Mouse (Mus musculus) neural tube, embryonic 11.5 days (tissue): Measurements from ENCODE around the gene Lce1c. TPM values are rescaled to one million over a fixed set of nuclear protein-coding genes. Genes with fewer than 3 reads are reported as not detected.
"Not testable (repeated sequence)": the region's sequence is repeated elsewhere in the genome, so short reads cannot be mapped to it uniquely, and the experiment has no call there.

ENCODE experiments used
- ATAC-seq: fragments of 200-750 bp; cut with Nextera tagmentation; 2 replicates; pipeline ENCODE4 v1.8.0; 2017; ENCODE audit warnings: moderate number of reproducible peaks, mild to moderate bottlenecking, moderate TSS enrichment, moderate library complexity; ENCODE audit not compliant: insufficient read depth, low FRiP score, low TSS enrichment
- DNase-seq: peaks from one replicate; pipeline ENCODE4 v3.0.0-alpha.2; 2015; ENCODE audit warnings: low spot score
- H3K27ac ChIP-seq: fragments of 300-500 bp; sonication (generic); 2 replicates; pipeline ENCODE4 v1.5.1; 2014; ENCODE audit warnings: low read depth, mild to moderate bottlenecking, low read length
- H3K27me3 ChIP-seq: fragments of 300-500 bp; sonication (generic); 2 replicates; pipeline ENCODE4 v1.6.1; 2014; ENCODE audit warnings: mild to moderate bottlenecking, low read length, mixed read lengths; ENCODE audit not compliant: control insufficient read depth, insufficient read depth
- H3K36me3 ChIP-seq: fragments of 300-500 bp; sonication (generic); 2 replicates; pipeline ENCODE4 v1.6.1; 2014; ENCODE audit warnings: mild to moderate bottlenecking, low read length, moderate library complexity, mixed read lengths; ENCODE audit not compliant: control insufficient read depth, insufficient read depth
- H3K4me1 ChIP-seq: fragments of 300-500 bp; sonication (generic); 2 replicates; pipeline ENCODE4 v1.6.1; 2014; ENCODE audit warnings: low read length, mixed read lengths; ENCODE audit not compliant: control insufficient read depth, insufficient read depth
- H3K4me2 ChIP-seq: fragments of 300-500 bp; sonication (generic); 2 replicates; pipeline ENCODE4 v1.6.1; 2014; ENCODE audit warnings: low read depth, mild to moderate bottlenecking, moderate library complexity
- H3K4me3 ChIP-seq: fragments of 300-500 bp; sonication (generic); 2 replicates; pipeline ENCODE4 v1.5.1; 2014; ENCODE audit warnings: low read depth, low read length
- H3K9ac ChIP-seq: fragments of 300-500 bp; sonication (generic); 2 replicates; pipeline ENCODE4 v1.6.1; 2014; ENCODE audit warnings: mild to moderate bottlenecking, low read length
- H3K9me3 ChIP-seq: fragments of 300-500 bp; sonication (generic); 2 replicates; pipeline ENCODE4 v1.6.1; 2016; ENCODE audit warnings: low read length; ENCODE audit not compliant: control insufficient read depth
- WGBS: fragments of 180-500 bp; shearing (Covaris S2); extraction: QIAGEN DNeasy Blood & Tissue Kit; methylation state at CpG from one replicate; pipeline ENCODE4 v1.1.7; 2014; 5-methylcytosine and 5-hydroxymethylcytosine counted together
- polyA plus RNA-seq: library from polyadenylated mRNA; unstranded; fragments of >200 nt; fragmentation: Nextera tagmentation; extraction: Ambion mirVana; gene quantifications from 2 replicates; pipeline ENCODE4 v1.2.1, GENCODE M21; 2014

The Lce1c gene
- not detected in 2 replicates for polyA plus RNA-seq

DNA sequence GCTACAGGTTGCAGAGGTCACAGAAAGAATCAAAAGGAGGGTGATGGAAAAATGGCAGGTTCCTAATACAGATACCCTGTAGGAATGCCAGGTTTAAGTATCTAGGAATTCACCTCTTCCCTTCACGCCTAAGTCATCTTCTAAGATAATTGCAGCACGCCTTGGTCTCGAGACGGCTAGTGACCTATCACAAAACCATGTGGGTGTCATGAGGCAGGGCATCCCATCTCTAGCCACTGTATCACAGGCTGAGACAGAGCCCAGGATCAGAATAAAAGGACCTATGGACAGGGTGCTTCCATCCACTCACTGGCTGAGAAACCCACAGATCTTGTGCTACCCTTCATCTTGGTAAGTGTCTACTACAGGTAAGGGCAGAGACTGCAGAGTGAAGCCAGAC, at the start of gene Lce1c:
Lce1c (plus strand) TSS at position 301 of the 400 bp plus-strand sequence.
- 91% methylated on average over 4 of the region's 4 CpGs for WGBS
- H3K36me3 ChIP-seq = no peaks in the 10 kb centered on the region
- H3K4me3 ChIP-seq = no peak within 1 kb of the TSS
- H3K27ac ChIP-seq = no peak within 1 kb of the TSS
- H3K4me1 ChIP-seq = no peaks in the 10 kb centered on the region
- ATAC-seq = no peak
- H3K9me3 ChIP-seq = no peaks in the 10 kb centered on the region
- H3K27me3 ChIP-seq = no peaks in the 10 kb centered on the region
- no peak within 1 kb of the TSS for H3K4me2 ChIP-seq
- DNase-seq = no peak
- H3K9ac ChIP-seq = no peak within 1 kb of the TSS

DNA sequence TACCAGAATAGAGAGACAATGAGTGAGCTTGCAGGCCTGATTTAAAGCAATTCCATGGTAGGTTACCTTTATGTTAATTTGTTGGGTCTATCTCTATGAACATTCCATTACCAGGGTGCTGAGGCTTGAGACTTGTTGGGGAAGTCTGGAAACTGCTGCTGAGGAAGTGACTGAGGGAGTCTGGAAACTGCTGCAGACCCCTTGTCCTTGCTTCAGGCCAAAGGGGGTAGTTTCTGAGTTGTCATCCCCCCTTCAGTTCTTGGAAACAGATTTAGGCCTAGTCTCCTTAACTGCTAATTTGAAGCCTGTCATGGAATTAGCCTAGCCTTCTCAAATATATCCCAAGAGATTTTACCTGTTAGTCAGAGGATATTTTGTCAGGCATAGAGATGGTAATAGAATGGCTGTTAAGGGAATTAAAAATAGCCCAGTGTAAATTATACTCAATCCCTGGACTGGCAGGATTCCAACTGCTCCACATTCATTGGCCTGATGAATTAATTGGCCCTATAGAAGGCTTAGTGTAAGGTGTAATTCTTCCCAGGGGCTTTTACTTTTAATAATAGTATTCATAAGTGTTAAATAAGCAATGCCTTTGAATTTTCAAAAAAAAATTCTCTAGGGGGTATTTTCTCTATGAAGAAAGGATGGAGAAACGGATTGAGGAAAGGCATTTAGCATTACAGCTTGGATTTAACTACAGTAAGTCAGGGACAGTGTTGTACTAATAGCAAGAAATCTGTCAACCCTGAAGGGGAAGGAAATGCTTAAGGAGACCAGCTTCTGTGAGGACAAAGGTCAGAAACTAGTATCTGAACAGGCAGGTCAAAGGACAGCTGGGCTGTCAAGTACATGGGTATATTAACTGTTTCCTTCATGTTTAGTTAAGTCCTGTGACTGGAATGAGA, 41.0 kb upstream of the Lce1c start:
- Histone ChIP-seq H3K27ac (no peak overlapping the region), H3K4me3 (no peak overlapping the region), H3K9me3 (no peaks in the 10 kb centered on the region), H3K4me1 (no peaks in the 10 kb centered on the region), H3K36me3 (no peaks in the 10 kb centered on the region), H3K9ac (no peak overlapping the region), H3K27me3 (no peaks in the 10 kb centered on the region), H3K4me2 (no peak overlapping the region)
- ATAC-seq (no peak), DNase-seq (no peak)
- WGBS = 52% methylated on average over 1 of the region's 1 CpGs

GRCm38 (mm10) chr3:92638653-92638991, 40.4 kb upstream of the Lce1c start:
- 87% methylated on average over 3 of the region's 3 CpGs for WGBS
- no peak for ATAC-seq

GRCm38 (mm10) chr3:92639854-92640253, 39.2 kb upstream of the Lce1c start:
- Histone ChIP-seq H3K36me3 (no peaks in the 10 kb centered on the region), H3K4me3 (no peak overlapping the region), H3K4me1 (no peaks in the 10 kb centered on the region), H3K4me2 (no peak overlapping the region), H3K9me3 (no peaks in the 10 kb centered on the region), H3K9ac (no peak overlapping the region), H3K27ac (no peak overlapping the region), H3K27me3 (no peaks in the 10 kb centered on the region)
- no peak for DNase-seq
- ATAC-seq = no peak
- 92% methylated on average over 15 of the region's 15 CpGs for WGBS

More at GRCm38 (mm10) chr3:92638653-92638991, 40.4 kb upstream of the Lce1c start:
- no peak overlapping the region for H3K4me2 ChIP-seq
- H3K36me3 ChIP-seq = no peaks in the 10 kb centered on the region
- DNase-seq = no peak
- H3K9me3 ChIP-seq = no peaks in the 10 kb centered on the region
- no peak overlapping the region for H3K4me3 ChIP-seq
- H3K27me3 ChIP-seq = no peaks in the 10 kb centered on the region
- no peak overlapping the region for H3K9ac ChIP-seq
- no peak overlapping the region for H3K27ac ChIP-seq
- H3K4me1 ChIP-seq = no peaks in the 10 kb centered on the region

GRCm38 (mm10) chr3:92648207-92648606, 30.8 kb upstream of the Lce1c start, which contains the start of gene Lce1a1:
Gene Lce1a1 (minus strand): TSS chr3:92648307.
- DNase-seq (no peak), ATAC-seq (no peak)
- 100% methylated on average over 1 of the region's 1 CpGs for WGBS
- H3K9me3 ChIP-seq = no peaks in the 10 kb centered on the region
- no peaks in the 10 kb centered on the region for H3K36me3 ChIP-seq
- no peaks in the 10 kb centered on the region for H3K27me3 ChIP-seq
- H3K4me2 ChIP-seq = no peak within 1 kb of the TSS
- H3K4me1 ChIP-seq = no peaks in the 10 kb centered on the region
- H3K4me3 ChIP-seq = no peak within 1 kb of the TSS
- H3K9ac ChIP-seq = no peak within 1 kb of the TSS
- H3K27ac ChIP-seq = no peak within 1 kb of the TSS

DNA sequence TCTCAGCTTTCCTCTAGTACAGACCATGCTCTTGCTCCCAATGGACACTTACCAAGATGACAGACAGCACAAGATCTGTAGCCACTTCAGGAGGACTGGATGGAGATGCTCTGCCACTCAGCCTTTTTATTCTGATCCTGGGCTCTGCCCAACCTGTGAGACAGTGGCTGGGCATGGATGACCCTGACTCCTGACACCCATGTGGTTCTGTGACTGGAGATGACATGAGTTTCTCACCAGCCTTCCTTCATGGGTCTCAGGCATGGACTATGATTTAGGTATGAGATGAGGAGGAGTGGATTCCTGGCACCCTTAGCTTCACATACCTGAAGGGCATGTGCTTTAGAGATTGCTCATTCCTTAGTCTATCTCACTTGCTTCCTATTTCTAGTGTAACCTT, 22.2 kb upstream of the Lce1c start, which contains the start of gene Lce1b:
Lce1b (minus strand) TSS at position 101 of the 400 bp plus-strand sequence.
- H3K27ac ChIP-seq = no peak within 1 kb of the TSS
- DNase-seq = no peak
- no peaks in the 10 kb centered on the region for H3K4me1 ChIP-seq
- ATAC-seq = no peak
- no peaks in the 10 kb centered on the region for H3K27me3 ChIP-seq
- no peak within 1 kb of the TSS for H3K4me3 ChIP-seq
- no peaks in the 10 kb centered on the region for H3K9me3 ChIP-seq
- H3K4me2 ChIP-seq = no peak within 1 kb of the TSS
- H3K9ac ChIP-seq = no peak within 1 kb of the TSS
- H3K36me3 ChIP-seq = no peaks in the 10 kb centered on the region

- no peaks in the 10 kb centered on the region for H3K27me3 ChIP-seq
- H3K36me3 ChIP-seq = no peaks in the 10 kb centered on the region
- H3K4me1 ChIP-seq = no peaks in the 10 kb centered on the region
- no peaks in the 10 kb centered on the region for H3K9me3 ChIP-seq
- no peak for ATAC-seq
- H3K27ac ChIP-seq = no peak within 1 kb of the TSS
- H3K4me3 ChIP-seq = no peak within 1 kb of the TSS
- no peak within 1 kb of the TSS for H3K4me2 ChIP-seq
- no peak within 1 kb of the TSS for H3K9ac ChIP-seq
- no peak for DNase-seq
Measured at GRCm38 (mm10) chr3:92670215-92670614, 8.8 kb upstream of the Lce1c start, which contains the start of gene Lce1a2. Gene Lce1a2 (minus strand): TSS chr3:92670315.

GRCm38 (mm10) chr3:92687110-92687509, 8.1 kb downstream of the Lce1c start, which contains the start of gene Lce1d:
Gene Lce1d (minus strand): TSS chr3:92687210.
- Histone ChIP-seq H3K36me3 (no peaks in the 10 kb centered on the region), H3K4me3 (no peak within 1 kb of the TSS), H3K4me2 (no peak within 1 kb of the TSS), H3K9me3 (no peaks in the 10 kb centered on the region), H3K27ac (no peak within 1 kb of the TSS), H3K9ac (no peak within 1 kb of the TSS), H3K4me1 (no peaks in the 10 kb centered on the region), H3K27me3 (no peaks in the 10 kb centered on the region)
- DNase-seq = no peak
- ATAC-seq = no peak
- WGBS = 68% methylated on average over 2 of the region's 2 CpGs

GRCm38 (mm10) chr3:92689154-92689553, 10.1 kb downstream of the Lce1c start:
- H3K27me3 ChIP-seq, ATAC-seq, H3K4me3 ChIP-seq, H3K9me3 ChIP-seq, DNase-seq, H3K36me3 ChIP-seq, H3K9ac ChIP-seq, H3K4me1 ChIP-seq, H3K27ac ChIP-seq, H3K4me2 ChIP-seq: not testable (repeated sequence)
- WGBS = 76% methylated on average over 14 of the region's 16 CpGs
